Mouse (Mus musculus) urinary bladder, postnatal 36 days (tissue): ENCODE results near the gene Mrrf.
A peak's percentile ranks its signal among the peaks of the same experiment; 100 is the strongest.

Experiments used
- DNase-seq, 2 experiments: peaks; one replicate each; pipeline ENCODE4 v3.0.0; 2022; ENCODE audit warnings: low spot score in 2 of 2, mixed read lengths in 1 of 2

The Mrrf gene

DNA sequence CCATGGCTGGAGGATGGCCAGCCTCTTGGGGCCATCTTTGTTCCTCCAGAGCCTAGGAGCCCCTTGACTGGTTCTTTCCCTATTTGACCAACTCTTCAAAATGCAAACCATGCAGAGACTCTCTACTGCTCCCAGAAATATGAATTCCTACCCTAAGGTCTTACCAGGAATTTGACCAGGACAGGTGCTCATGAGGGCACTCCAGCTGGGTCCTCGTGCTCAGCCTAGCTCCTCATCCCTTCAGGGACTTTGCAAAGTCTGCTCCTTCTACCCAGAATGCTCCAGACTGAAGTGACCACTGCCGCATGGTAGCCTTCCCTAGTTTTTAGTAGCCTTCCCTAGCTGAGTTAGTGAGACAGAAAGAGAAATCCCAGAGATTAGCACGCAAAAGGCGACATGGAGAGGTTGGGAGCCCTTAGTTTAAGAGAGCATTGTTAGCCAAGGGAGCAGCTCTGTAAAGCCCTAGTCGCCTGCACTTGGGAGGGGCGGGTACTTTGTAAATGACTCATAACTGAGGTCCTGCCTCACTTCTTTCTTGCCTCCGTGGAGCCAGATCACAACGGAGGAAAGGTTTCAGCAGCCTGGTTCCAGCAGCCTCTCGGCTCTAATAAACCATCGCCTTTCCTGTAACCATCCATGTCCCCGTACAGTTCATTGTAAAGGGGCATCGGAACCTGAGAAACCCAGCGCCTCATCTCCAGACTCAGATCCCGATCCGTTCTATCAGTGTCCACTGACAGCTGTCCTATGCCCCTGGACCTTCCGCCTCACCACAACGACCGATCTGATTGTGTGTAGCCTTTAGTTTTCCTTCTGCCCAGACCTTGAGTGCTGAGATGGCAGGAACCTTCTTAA lies 65.8 kb downstream of the Mrrf start:
- peak in 1 of 2 experiments; percentile 29 for DNase-seq

DNA sequence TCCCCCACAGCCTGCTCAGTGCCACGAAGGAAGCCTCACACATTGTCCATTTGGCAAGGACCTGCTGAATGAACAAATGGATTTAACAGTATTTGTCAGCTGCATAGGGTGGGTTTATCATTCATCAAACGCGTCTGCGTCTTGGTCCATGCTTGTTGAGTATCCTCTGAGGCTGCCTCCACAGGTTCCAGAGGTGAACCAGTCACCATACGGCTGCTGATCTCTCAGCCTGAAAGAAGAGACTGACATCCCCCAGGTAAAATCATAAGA lies 66.4 kb downstream of the Mrrf start:
- no peak for DNase-seq

DNA sequence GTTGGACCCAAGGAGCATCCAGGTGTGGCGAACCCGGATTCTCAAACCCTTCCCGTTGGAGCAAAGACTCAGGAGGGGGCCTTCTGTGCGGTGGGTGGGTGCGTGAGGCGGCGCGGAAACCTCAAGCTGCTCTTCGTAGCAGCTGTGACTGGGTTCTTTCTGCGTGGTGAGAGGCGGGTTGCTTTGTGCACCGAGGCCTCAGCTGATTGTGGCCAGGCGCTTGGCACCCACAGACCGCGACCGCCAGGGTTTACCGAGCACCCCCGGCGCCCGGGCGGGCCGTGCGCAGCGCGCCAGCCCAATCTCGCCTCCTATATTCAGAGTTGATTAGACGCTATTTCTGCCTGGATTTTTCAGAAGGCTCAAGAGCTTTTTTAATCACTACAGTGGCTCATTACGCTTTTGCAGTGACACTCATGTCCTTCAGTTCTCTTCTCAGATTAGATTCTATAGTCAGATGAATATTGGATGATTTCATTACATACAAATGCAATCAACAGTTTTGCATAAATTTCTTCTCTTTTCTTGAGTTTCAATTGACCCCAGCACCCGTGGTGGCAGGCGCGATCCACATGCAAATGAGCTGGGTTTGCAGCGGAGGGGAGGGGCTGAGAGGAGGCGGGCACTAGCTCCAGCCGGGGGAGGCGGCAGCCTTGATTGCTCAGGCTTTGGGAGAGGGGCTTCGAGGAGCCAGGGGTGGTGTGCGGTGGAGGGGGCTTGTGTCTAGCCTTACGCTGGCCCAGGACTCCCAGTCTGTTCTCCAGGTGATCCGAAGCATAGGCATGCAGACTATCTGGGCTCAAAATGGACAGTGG lies 67.0 kb downstream of the Mrrf start:
- DNase-seq: peak in 1 of 2 experiments; percentile 25

DNA sequence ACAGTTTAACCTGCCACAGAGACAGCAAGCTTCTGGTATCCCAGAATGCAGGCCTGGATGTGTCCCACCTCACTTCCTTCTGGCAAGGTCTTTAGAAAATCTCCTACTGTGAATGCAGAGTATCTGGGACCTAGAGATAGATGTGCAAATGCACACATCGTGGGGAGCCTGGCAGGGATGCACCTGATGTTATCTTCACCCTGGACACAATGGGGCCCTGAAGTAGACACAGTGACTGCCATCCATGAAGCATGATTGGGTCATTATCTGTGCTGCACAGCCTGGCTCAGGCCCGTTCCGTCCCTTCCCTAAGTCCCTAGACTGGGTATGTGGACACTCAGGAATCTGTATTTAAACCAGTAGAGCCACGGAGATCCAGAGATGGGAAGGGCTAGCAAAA lies 68.4 kb downstream of the Mrrf start:
- DNase-seq: no peak

- no peak for DNase-seq
Observed at GRCm38 (mm10) chr2:36207071-36207470, 70.9 kb downstream of the Mrrf start.

DNA sequence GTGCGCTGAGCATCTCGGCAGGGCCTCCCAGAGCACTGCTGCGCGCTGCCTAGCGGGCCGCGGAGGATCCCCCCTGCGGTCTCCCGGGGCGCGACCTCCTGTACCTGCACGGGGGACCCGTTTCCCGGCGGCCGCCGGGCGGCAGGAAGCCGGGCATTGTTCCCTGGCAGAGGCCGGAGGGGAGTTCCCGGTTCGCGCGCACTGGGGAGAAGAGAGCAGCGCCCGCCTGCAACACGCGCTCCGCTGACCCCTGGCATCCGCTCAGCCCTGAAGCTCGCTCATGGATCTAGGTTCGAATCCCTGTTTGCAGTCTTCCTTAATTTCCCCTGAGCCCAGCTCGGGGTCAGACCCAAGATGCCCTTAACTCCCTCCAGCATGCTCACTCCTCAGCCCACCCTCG lies 74.6 kb downstream of the Mrrf start:
- DNase-seq: no peak

DNA sequence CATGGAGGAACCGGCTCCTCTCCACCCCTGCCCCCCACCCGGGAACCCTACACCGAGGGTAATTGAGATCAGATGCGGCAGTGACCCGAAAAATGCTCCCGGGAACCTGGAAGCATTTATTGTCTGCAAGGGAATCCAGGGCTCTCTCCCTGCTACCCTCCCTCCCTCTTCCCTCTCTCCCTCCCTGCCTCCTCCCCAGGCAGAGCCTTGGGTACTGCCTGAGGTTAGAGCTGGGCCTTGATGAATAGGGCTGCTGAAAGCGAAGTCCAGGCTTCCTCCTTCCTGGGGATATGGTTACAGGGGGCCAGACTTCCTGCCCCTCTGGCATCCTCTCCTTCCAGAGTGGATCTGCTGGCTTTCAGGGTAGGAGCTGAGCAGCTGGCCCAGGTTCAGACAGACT lies 75.6 kb downstream of the Mrrf start:
- DNase-seq: no peak

GRCm38 (mm10) chr2:36213108-36213507 lies 76.9 kb downstream of the Mrrf start:
- DNase-seq: no peak

DNA sequence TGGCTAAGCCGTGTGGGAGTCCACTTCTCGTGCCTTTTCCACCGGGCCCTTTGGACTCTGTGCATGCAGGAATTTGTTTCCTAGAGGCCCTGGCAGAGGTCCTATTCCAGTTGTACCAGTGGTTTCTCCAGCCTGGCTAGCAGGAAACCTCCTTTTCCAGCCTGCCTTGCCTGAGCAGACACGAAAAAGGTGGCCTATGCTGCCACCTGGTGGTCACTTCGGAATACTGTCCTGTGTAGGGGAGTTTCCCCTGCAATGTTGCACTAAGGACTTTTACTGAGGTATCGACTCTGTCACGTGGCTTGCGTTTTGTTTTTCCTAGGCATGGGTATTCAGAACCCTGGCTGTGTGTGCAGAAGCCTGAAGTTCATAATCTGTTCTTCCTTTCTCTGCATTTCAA lies 77.8 kb downstream of the Mrrf start:
- peak; percentile 83 to 86 for DNase-seq

- DNase-seq: no peak
Observed at GRCm38 (mm10) chr2:36214425-36214824, 78.2 kb downstream of the Mrrf start.

- DNase-seq: no peak
Observed at GRCm38 (mm10) chr2:36215203-36215739, 79.1 kb downstream of the Mrrf start.

GRCm38 (mm10) chr2:36216546-36216945 lies 80.4 kb downstream of the Mrrf start:
- DNase-seq: no peak

- DNase-seq: no peak
Observed at GRCm38 (mm10) chr2:36216953-36217573, 80.9 kb downstream of the Mrrf start.

- no peak for DNase-seq
Observed at GRCm38 (mm10) chr2:36217692-36218233, 81.6 kb downstream of the Mrrf start.

DNA sequence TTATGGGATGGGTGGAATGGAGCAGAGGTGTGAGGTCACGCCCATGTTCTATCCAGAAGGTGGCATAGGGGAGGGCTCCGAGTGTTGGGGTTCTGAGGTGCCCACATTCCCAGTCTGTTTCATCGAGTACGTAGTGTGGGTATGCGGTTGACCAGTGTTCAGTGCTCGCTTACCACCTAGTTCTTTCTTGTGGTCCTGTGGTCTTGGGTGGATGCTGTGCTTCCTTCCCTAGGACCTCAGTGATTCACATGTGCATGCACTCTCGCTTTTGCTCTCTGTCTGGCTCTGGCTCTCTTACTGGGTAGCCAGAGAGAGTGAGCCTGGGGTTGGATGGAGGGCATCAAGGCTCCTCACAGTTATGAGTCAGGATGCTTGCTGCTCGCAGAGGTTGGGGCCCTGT lies 83.9 kb downstream of the Mrrf start:
- DNase-seq: no peak

GRCm38 (mm10) chr2:36220891-36221290 lies 84.7 kb downstream of the Mrrf start:
- no peak for DNase-seq

GRCm38 (mm10) chr2:36222168-36222848 lies 86.1 kb downstream of the Mrrf start:
- no peak for DNase-seq

DNA sequence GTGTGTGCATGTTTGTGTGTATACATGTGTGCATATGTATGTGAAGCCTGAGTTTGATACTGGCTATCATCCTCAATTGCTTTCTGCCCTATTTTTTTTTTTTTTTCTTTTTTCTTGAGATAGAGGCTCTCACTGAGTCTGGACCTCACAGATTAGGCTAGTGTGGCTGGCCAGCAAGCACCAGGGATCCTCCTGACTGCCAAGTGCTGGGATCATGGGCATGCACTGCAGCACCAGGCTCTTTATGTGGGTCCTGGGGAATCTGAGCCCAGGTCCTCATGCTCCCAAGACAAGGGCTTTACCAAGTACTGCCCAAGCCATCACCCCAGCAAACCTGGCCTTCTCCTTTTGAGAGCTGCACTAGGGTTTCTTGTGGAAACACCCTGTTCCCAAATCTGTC lies 87.2 kb downstream of the Mrrf start:
- DNase-seq: no peak

DNA sequence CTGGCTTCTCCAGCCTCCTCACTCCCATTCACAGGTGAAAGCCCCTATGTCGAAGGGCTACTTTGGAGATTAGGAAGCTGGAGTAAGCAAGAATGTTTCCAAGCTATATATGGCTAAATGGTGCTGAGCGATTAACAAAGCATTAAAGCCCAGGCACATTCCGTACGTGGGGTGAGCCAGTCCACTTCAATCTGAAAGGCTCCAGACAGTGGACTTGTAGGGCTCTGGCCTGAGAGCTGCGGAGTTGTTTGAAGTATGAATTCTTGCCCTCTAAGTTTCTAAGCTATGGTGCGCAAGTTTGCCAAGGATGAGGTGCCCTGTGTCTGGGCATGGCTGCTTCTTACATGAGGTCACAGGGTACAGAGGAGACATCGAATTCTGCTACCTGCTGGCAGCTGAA lies 88.0 kb downstream of the Mrrf start:
- no peak for DNase-seq

DNA sequence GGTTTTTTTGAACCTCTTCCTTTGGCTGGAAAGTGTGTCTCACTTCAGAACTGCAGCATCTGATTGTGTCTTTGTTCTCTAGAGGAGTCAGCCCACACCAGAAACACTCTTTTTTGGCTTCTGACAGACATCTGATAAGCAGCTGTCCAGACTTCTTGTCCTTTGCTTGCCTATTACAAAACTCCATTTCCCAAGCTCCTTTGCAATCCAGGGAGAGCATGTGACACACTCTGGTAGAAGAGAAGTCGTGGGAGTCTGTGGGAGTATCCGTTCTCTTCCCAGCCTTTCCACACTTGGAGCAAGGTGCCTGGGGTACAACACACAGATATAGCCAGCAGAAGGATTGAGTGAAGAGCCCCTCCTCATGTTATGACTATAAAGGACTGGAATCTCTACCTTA lies 88.4 kb downstream of the Mrrf start:
- DNase-seq: no peak

DNA sequence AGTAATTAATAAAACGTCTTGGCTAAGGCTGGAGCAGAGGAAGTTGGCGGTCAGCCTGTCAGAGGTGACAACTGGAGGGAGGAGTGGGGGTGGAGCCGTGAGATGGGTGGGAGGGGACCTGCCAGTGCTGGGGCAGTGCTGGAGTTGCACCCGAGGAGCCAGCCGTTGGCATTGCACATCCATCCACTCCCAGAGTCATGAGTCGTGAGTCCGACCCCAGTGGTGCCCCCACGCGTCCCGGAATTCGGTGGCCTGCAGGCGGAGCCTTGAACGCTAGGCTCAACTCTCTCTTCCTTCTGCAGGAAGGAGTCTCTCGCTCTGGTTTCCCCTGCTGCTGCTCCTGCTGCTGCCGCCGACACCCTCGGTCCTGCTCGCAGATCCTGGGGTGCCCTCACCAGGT lies 94.2 kb downstream of the Mrrf start, which contains the start of gene Ptgs1:
Ptgs1 (plus strand) TSS at position 61 of the 400 bp plus-strand sequence.
- DNase-seq: peak; percentile 60 to 72

DNA sequence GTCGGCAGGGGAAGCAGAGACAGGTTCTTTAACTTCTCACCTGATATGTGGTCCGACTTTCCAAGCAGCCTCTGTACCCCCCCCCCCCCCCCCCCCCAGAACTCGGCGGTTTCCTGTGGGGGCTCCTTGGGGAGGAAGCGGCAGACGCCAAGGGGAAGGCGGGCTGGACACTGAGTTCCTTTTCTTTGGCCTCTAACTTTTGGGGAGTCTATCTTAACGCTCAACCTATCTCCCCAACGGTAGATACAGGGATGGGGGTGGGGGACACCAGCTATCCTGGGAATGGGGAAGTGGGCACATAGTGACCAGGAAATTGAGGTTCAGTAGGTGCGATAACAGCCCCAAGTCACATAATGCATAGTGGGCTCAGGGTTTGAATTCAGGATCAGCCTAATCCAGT lies 94.8 kb downstream of the Mrrf start:
- DNase-seq: no peak
